Mouse (Mus musculus) MEL (cell line): ENCODE results near the gene Itgb6. TPM values are rescaled to one million over a fixed set of nuclear protein-coding genes. Genes with fewer than 3 reads are reported as not detected.

Experiments
- DNase-seq: peaks from one replicate; pipeline ENCODE4 v3.0.0; 2011; ENCODE audit warnings: low read depth, low spot score
- H3K27ac ChIP-seq: 2 replicates; pipeline ENCODE4 v1.5.1; 2012; ENCODE audit warnings: low read depth, mild to moderate bottlenecking, control low read depth, low read length, moderate library complexity; ENCODE audit not compliant: control insufficient read depth
- H3K27me3 ChIP-seq, 2 experiments: fragments of 150-350 bp in 1 of 2; sonication (generic) in 1 of 2; 2 replicates each; pipeline ENCODE4 v1.6.1; 2012; ENCODE audit warnings: low read length in 2 of 2, mild to moderate bottlenecking in 2 of 2, improper control_type of control experiment in 1 of 2, moderate library complexity in 1 of 2; ENCODE audit not compliant: insufficient read depth in 2 of 2, control insufficient read depth in 1 of 2
- H3K36me3 ChIP-seq, 2 experiments: 2 replicates each; pipeline ENCODE4 v1.6.1; 2012 to 2014; ENCODE audit warnings: low read length in 2 of 2, improper control_type of control experiment in 1 of 2, inconsistent platforms in 1 of 2, mild to moderate bottlenecking in 1 of 2; ENCODE audit not compliant: insufficient read depth in 2 of 2, control insufficient read depth in 1 of 2
- H3K4me1 ChIP-seq, 2 experiments: fragments of 150-350 bp in 1 of 2; sonication (generic) in 1 of 2; 2 replicates each; pipeline ENCODE4 v1.6.1; 2012; ENCODE audit warnings: low read length in 2 of 2, improper control_type of control experiment in 1 of 2, mild to moderate bottlenecking in 1 of 2; ENCODE audit not compliant: insufficient read depth in 2 of 2, control insufficient read depth in 1 of 2
- H3K4me3 ChIP-seq, 2 experiments: fragments of 150-350 bp in 1 of 2; sonication (generic) in 1 of 2; 2 replicates each; pipeline ENCODE4 v1.5.1; 2012; ENCODE audit warnings: low read depth in 2 of 2, low read length in 2 of 2, mild to moderate bottlenecking in 2 of 2, moderate library complexity in 2 of 2, control low read depth in 1 of 2, improper control_type of control experiment in 1 of 2; ENCODE audit not compliant: control insufficient read depth in 1 of 2, insufficient read depth in 1 of 2
- H3K79me2 ChIP-seq: 2 replicates; pipeline ENCODE4 v1.6.1; 2012; ENCODE audit warnings: mild to moderate bottlenecking, low read length, moderate library complexity; ENCODE audit not compliant: control insufficient read depth, poor library complexity, insufficient read depth
- H3K9ac ChIP-seq: 2 replicates; pipeline ENCODE4 v1.6.1; 2012; ENCODE audit warnings: low read depth, mild to moderate bottlenecking, control low read depth, low read length, moderate library complexity; ENCODE audit not compliant: control insufficient read depth, poor library complexity, severe bottlenecking
- H3K9me3 ChIP-seq: fragments of 150-350 bp; sonication (generic); replicated peaks from 2 replicates; pipeline ENCODE4 v1.6.1; 2012; ENCODE audit warnings: mild to moderate bottlenecking, low read length, improper control_type of control experiment, moderate library complexity; ENCODE audit not compliant: insufficient read depth
- BHLHE40 ChIP-seq: IDR thresholded peaks from 2 replicates; pipeline ENCODE4 v1.6.1; 2012; ENCODE audit warnings: low read depth, mild to moderate bottlenecking, inconsistent platforms, low read length, improper control_type of control experiment, borderline replicate concordance
- ETS1 ChIP-seq: IDR thresholded peaks from 2 replicates; pipeline ENCODE4 v1.6.1; 2012; ENCODE audit warnings: low read depth, mild to moderate bottlenecking, inconsistent platforms, low read length, improper control_type of control experiment, moderate library complexity
- KAT2A ChIP-seq: conservative IDR thresholded peaks from 2 replicates; pipeline ENCODE4 v1.6.1; 2012; ENCODE audit warnings: low read depth, low read length, improper control_type of control experiment, inconsistent platforms
- MAX ChIP-seq: IDR thresholded peaks from 2 replicates; pipeline ENCODE4 v1.6.1; 2011; ENCODE audit warnings: low read length, improper control_type of control experiment
- MAZ ChIP-seq: IDR thresholded peaks from 2 replicates; pipeline ENCODE4 v1.6.1; 2012; ENCODE audit warnings: low read depth, mild to moderate bottlenecking, inconsistent platforms, low read length, improper control_type of control experiment
- MEF2A ChIP-seq: IDR thresholded peaks from 2 replicates; pipeline ENCODE4 v1.6.1; 2014; ENCODE audit warnings: low read depth, mild to moderate bottlenecking, inconsistent platforms, low read length, improper control_type of control experiment; ENCODE audit not compliant: poor library complexity, insufficient replicate concordance, severe bottlenecking; ENCODE audit errors: extremely low read depth
- MYC ChIP-seq: IDR thresholded peaks from 2 replicates; pipeline ENCODE4 v1.6.1; 2011; ENCODE audit warnings: low read depth, mild to moderate bottlenecking, low read length, improper control_type of control experiment, moderate library complexity
- RCOR1 ChIP-seq: IDR thresholded peaks from 2 replicates; pipeline ENCODE4 v1.6.1; 2012; ENCODE audit warnings: low read depth, mild to moderate bottlenecking, inconsistent platforms, low read length, improper control_type of control experiment
- SIN3A ChIP-seq: IDR thresholded peaks from 2 replicates; pipeline ENCODE4 v1.6.1; 2012; ENCODE audit warnings: low read length, improper control_type of control experiment, inconsistent platforms
- TCF12 ChIP-seq: IDR thresholded peaks from 2 replicates; pipeline ENCODE4 v1.6.1; 2014; ENCODE audit warnings: low read depth, mild to moderate bottlenecking, inconsistent platforms, low read length, improper control_type of control experiment, moderate library complexity
- USF1 ChIP-seq: IDR thresholded peaks from 2 replicates; pipeline ENCODE4 v1.6.1; 2014; ENCODE audit warnings: low read depth, mild to moderate bottlenecking, inconsistent platforms, low read length, improper control_type of control experiment, moderate library complexity
- ZNF384 ChIP-seq: IDR thresholded peaks from 2 replicates; pipeline ENCODE4 v1.6.1; 2012; ENCODE audit warnings: low read depth, mild to moderate bottlenecking, inconsistent platforms, low read length, improper control_type of control experiment
- polyA plus RNA-seq, 2 experiments: library from polyadenylated mRNA; stranded (reverse) in 1 of 2; unstranded in 1 of 2; fragments of >175 nt in 1 of 2; fragments of >200 nt in 1 of 2; gene quantifications; 2 replicates each; pipeline versions ENCODE4 v1.2.1 to v1.2.4; 2012; ENCODE audit warnings: low replicate concordance in 2 of 2, low read depth in 1 of 2; ENCODE audit not compliant: insufficient read length in 2 of 2, insufficient read depth in 1 of 2, missing spikeins in 1 of 2
- total RNA-seq: library from RNA; depleted of rRNA; stranded (reverse); fragments of 300-350 nt; gene quantifications from 2 replicates; pipeline ENCODE4 v1.2.3, GENCODE M21; 2012

The Itgb6 gene
- total and polyA plus RNA-seq, 3 experiments, result not detected

GRCm38 (mm10) chr2:60627515-60627914, 94.9 kb downstream of the Itgb6 start:
- TF ChIP-seq BHLHE40 (no peak), MAX (no peak), RCOR1 (no peak), SIN3A (no peak)
- no peak overlapping the region for H3K9ac ChIP-seq
- H3K4me1 ChIP-seq, result no peaks in the 10 kb centered on the region
- no peak overlapping the region for H3K4me3 ChIP-seq
- H3K27ac ChIP-seq, result no peak overlapping the region
- no peaks in the 10 kb centered on the region for H3K9me3 ChIP-seq
- no peaks in the 10 kb centered on the region for H3K27me3 ChIP-seq
- H3K36me3 ChIP-seq, result no peaks in the 10 kb centered on the region
- no peaks in the 10 kb centered on the region for H3K79me2 ChIP-seq
- DNase-seq, result no peak

- H3K9ac ChIP-seq, result no peak overlapping the region
- H3K9me3 ChIP-seq, result no peaks in the 10 kb centered on the region
- no peak overlapping the region for H3K27ac ChIP-seq
- no peak overlapping the region for H3K4me3 ChIP-seq
- TF ChIP-seq ZNF384 (0 out of 2 replicates have a peak, but pooled peaks have one; percentile 20), ETS1 (0 out of 2 replicates have a peak, but pooled peaks have one; percentile 18), KAT2A (no peak), TCF12 (0 out of 2 replicates have a peak, but pooled peaks have one; percentile 27), SIN3A (no peak), USF1 (peak; percentile 64; the same call in 1 of the 2 replicates), MEF2A (no peak)
- H3K79me2 ChIP-seq, result no peaks in the 10 kb centered on the region
- H3K4me1 ChIP-seq, result no peaks in the 10 kb centered on the region
- H3K36me3 ChIP-seq, result no peaks in the 10 kb centered on the region
- DNase-seq, result peak; percentile 11
- H3K27me3 ChIP-seq, result no peaks in the 10 kb centered on the region
These were observed 96.7 kb downstream of the Itgb6 start for GRCm38 (mm10) chr2:60625766-60626165.

- no peak for TF ChIP-seq MAZ
- no peak for TF ChIP-seq MYC
- Histone ChIP-seq H3K9me3 (no peaks in the 10 kb centered on the region), H3K9ac (no peak overlapping the region), H3K36me3 (no peaks in the 10 kb centered on the region), H3K4me1 (no peaks in the 10 kb centered on the region), H3K27me3 (no peaks in the 10 kb centered on the region), H3K27ac (no peak overlapping the region), H3K79me2 (no peaks in the 10 kb centered on the region), H3K4me3 (no peak overlapping the region)
- DNase-seq, result no peak
These were observed 100.3 kb downstream of the Itgb6 start for GRCm38 (mm10) chr2:60622161-60622560.
